Mouse (Mus musculus) kidney, embryonic 16.5 days (tissue): ENCODE data around the gene Krtap29-1. TPM values are rescaled to one million over a fixed set of nuclear protein-coding genes. Genes with fewer than 3 reads are reported as not detected.

Source experiments
- ATAC-seq: fragments of 200-750 bp; cut with Nextera tagmentation; 2 replicates; pipeline ENCODE4 v1.8.0; 2017; ENCODE audit warnings: moderate TSS enrichment; ENCODE audit not compliant: low FRiP score, low TSS enrichment
- H3K27ac ChIP-seq: fragments of 300-500 bp; sonication (generic); 2 replicates; pipeline ENCODE4 v1.5.1; 2014; ENCODE audit warnings: low read length
- H3K27me3 ChIP-seq: fragments of 300-500 bp; sonication (generic); 2 replicates; pipeline ENCODE4 v1.6.1; 2014; ENCODE audit warnings: low read length, control low read depth, mixed read lengths; ENCODE audit not compliant: insufficient read depth
- H3K36me3 ChIP-seq: fragments of 300-500 bp; sonication (generic); 2 replicates; pipeline ENCODE4 v1.6.1; 2014; ENCODE audit warnings: low read length, control low read depth, mixed read lengths; ENCODE audit not compliant: insufficient read depth
- H3K4me1 ChIP-seq: fragments of 300-500 bp; sonication (generic); 2 replicates; pipeline ENCODE4 v1.6.1; 2014; ENCODE audit warnings: low read length, control low read depth, mixed read lengths; ENCODE audit not compliant: insufficient read depth
- H3K4me2 ChIP-seq: fragments of 300-500 bp; sonication (generic); replicated peaks from 2 replicates; pipeline ENCODE4 v1.6.1; 2014; ENCODE audit warnings: low read depth, low read length
- H3K4me3 ChIP-seq: fragments of 300-500 bp; sonication (generic); 2 replicates; pipeline ENCODE4 v1.5.1; 2014; ENCODE audit warnings: mild to moderate bottlenecking, low read length
- H3K9ac ChIP-seq: fragments of 300-500 bp; sonication (generic); replicated peaks from 2 replicates; pipeline ENCODE4 v1.6.1; 2014; ENCODE audit warnings: low read length
- H3K9me3 ChIP-seq: fragments of 300-500 bp; sonication (generic); 2 replicates; pipeline ENCODE4 v1.6.1; 2016; ENCODE audit warnings: low read length, control low read depth
- WGBS: fragments of 180-500 bp; shearing (Covaris S2); extraction: QIAGEN DNeasy Blood & Tissue Kit; methylation state at CpG from one replicate; pipeline ENCODE4 v1.1.7; 2014; 5-methylcytosine and 5-hydroxymethylcytosine counted together
- polyA plus RNA-seq: library from polyadenylated mRNA; unstranded; fragments of >200 nt; fragmentation: Nextera tagmentation; extraction: Ambion mirVana; gene quantifications from 2 replicates; pipeline ENCODE4 v1.2.1, GENCODE M21; 2015

Krtap29-1 gene
- polyA plus RNA-seq = not detected in 2 replicates

DNA sequence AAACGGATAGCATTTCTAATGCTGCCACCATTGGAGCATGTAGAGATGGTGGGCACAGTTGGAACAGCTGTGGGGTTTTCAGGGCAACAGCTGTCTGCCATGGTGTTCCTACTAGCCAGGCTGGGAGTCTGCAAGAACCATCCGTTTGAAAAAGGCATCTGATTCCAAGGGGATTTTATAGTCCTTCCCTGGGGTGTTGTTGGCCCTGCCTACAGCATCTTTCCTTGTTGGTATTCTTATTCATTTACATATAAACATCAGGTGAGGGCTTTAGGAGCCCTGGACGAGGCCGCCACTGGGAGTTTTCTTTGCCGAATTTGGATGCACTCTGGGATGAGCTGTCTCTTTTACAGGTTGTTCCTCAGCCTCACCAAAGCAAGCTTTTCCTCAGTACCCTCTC lies at the start of gene Krtap29-1:
TSS of gene Krtap29-1 (minus strand) at position 101 of the 400 bp plus-strand sequence.
- 59% methylated on average over 5 of the region's 5 CpGs for WGBS
- H3K4me1 ChIP-seq = no peaks in the 10 kb centered on the region
- H3K4me3 ChIP-seq = no peak within 1 kb of the TSS
- no peak within 1 kb of the TSS for H3K4me2 ChIP-seq
- no peaks in the 10 kb centered on the region for H3K27me3 ChIP-seq
- no peak within 1 kb of the TSS for H3K9ac ChIP-seq
- H3K27ac ChIP-seq = no peak within 1 kb of the TSS
- no peaks in the 10 kb centered on the region for H3K9me3 ChIP-seq
- no peaks in the 10 kb centered on the region for H3K36me3 ChIP-seq
- no peak for ATAC-seq

DNA sequence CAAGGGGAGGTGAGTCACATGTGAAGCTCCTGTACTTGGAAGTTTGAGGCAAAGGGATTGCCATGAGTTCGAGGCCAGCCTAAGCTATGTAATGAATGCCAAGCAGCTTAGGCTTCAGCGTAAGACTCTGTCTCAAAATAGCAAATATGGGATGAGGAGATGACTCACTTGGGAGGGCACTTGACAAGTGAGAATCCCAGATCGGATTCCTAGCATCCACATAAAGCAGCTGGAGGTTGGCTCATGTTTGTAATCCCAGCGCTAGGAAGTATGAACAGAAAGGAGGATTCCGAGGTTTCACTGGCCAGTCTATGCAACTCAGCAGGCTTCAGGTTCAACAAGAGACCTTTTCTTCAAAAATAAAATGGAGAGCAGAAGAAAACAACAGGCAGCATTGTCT lies 42.6 kb upstream of the Krtap29-1 start:
- Histone ChIP-seq H3K4me1 (no peaks in the 10 kb centered on the region), H3K4me3 (no peak overlapping the region), H3K27ac (no peak overlapping the region), H3K9me3 (no peaks in the 10 kb centered on the region), H3K36me3 (no peaks in the 10 kb centered on the region), H3K9ac (no peak overlapping the region), H3K27me3 (no peaks in the 10 kb centered on the region), H3K4me2 (no peak overlapping the region)
- WGBS = 73% methylated on average over 5 of the region's 5 CpGs
- no peak for ATAC-seq

GRCm38 (mm10) chr11:100019466-100019865 lies 40.6 kb upstream of the Krtap29-1 start:
- ATAC-seq = no peak
- no peak overlapping the region for H3K27ac ChIP-seq
- no peaks in the 10 kb centered on the region for H3K9me3 ChIP-seq
- no peak overlapping the region for H3K9ac ChIP-seq
- H3K4me3 ChIP-seq = no peak overlapping the region
- H3K4me2 ChIP-seq = no peak overlapping the region
- no peaks in the 10 kb centered on the region for H3K27me3 ChIP-seq
- no peaks in the 10 kb centered on the region for H3K4me1 ChIP-seq
- H3K36me3 ChIP-seq = no peaks in the 10 kb centered on the region
- 63% methylated on average over 1 of the region's 1 CpGs for WGBS

DNA sequence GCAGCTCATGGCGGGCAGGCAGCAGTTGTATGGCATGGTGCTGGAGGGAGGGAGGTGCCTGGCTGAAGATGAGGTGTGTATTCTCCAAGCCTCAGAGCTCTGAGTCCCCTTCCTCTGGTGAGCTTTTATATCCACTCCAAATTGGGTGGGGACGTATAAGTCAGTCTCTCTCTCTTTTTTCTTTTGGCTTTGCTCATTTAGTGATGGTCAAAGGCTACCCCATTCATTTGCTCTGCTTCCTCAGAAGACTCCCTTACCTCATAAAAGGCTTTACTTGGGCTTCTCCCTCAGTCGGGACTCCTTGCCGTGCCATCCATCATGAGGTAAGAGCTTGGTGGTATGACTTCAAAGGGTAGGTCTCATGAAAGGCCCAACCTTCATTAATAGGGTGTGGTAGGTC lies 37.3 kb upstream of the Krtap29-1 start, which contains the start of gene Krt33a:
TSS of gene Krt33a (minus strand) at position 101 of the 400 bp plus-strand sequence.
- Histone ChIP-seq H3K36me3 (no peaks in the 10 kb centered on the region), H3K4me3 (no peak within 1 kb of the TSS), H3K9me3 (no peaks in the 10 kb centered on the region), H3K27ac (no peak within 1 kb of the TSS), H3K4me2 (no peak within 1 kb of the TSS), H3K27me3 (no peaks in the 10 kb centered on the region), H3K9ac (no peak within 1 kb of the TSS), H3K4me1 (no peaks in the 10 kb centered on the region)
- no peak for ATAC-seq
- 74% methylated on average over 4 of the region's 4 CpGs for WGBS

- no peak overlapping the region for H3K4me2 ChIP-seq
- no peak for ATAC-seq
- H3K4me1 ChIP-seq = no peaks in the 10 kb centered on the region
- WGBS = 56% methylated on average over 4 of the region's 4 CpGs
- no peak overlapping the region for H3K4me3 ChIP-seq
- no peak overlapping the region for H3K9ac ChIP-seq
- no peaks in the 10 kb centered on the region for H3K36me3 ChIP-seq
- H3K9me3 ChIP-seq = no peaks in the 10 kb centered on the region
- H3K27me3 ChIP-seq = no peaks in the 10 kb centered on the region
- no peak overlapping the region for H3K27ac ChIP-seq
Observed at GRCm38 (mm10) chr11:100013691-100014171, 34.9 kb upstream of the Krtap29-1 start.

DNA sequence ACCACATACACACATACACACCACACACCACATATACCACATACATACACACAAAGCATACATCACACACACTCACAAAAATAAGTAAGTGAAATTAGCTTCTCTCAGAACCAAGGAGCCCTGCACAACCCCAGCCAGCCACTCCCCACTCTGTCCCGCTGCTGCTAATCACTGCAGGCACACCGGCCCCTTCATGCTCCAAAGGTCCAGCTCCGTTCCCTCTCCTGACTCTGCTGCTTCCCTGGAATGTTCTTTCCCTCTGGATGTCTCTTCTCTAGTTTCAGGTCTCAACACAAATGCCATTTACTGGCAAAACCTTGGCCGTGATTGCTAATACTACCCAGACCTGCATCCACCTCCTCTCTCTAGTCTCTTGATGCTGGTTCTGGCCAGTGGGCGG lies 31.8 kb upstream of the Krtap29-1 start:
- no peaks in the 10 kb centered on the region for H3K27me3 ChIP-seq
- 45% methylated on average over 5 of the region's 5 CpGs for WGBS
- H3K4me3 ChIP-seq = no peak overlapping the region
- no peaks in the 10 kb centered on the region for H3K36me3 ChIP-seq
- no peaks in the 10 kb centered on the region for H3K4me1 ChIP-seq
- no peak overlapping the region for H3K27ac ChIP-seq
- no peaks in the 10 kb centered on the region for H3K9me3 ChIP-seq
- ATAC-seq = peak; percentile 57; the same call in 1 of the 2 replicates
- H3K9ac ChIP-seq = no peak overlapping the region
- no peak overlapping the region for H3K4me2 ChIP-seq

DNA sequence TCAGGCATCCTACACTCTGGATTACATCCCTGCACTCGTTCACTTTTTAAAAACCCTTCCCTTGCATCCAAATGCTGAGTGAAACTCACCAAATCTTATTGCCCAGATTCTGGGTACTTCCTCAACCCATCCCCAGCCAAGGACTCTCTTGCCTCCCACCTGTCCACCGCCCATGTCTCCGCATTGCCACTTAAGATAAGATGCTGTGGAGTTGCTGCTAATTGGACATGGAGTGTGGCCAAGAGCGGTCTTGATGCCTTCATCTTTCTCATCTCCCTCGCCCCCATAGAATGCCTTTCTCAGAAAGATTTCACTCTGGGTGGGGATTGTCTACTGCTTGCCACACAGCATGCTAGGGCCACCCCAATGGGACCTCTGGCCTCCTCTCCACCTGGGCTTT lies 29.5 kb upstream of the Krtap29-1 start:
- WGBS = 92% methylated on average over 5 of the region's 5 CpGs
- no peak for ATAC-seq
- no peak overlapping the region for H3K4me2 ChIP-seq

GRCm38 (mm10) chr11:100006624-100007023 lies 27.8 kb upstream of the Krtap29-1 start:
- 60% methylated on average over 3 of the region's 3 CpGs for WGBS

More for the DNA sequence above, 29.5 kb upstream of the Krtap29-1 start:
- H3K27ac ChIP-seq = no peak overlapping the region
- H3K27me3 ChIP-seq = no peaks in the 10 kb centered on the region
- H3K9me3 ChIP-seq = no peaks in the 10 kb centered on the region
- no peak overlapping the region for H3K9ac ChIP-seq
- H3K4me3 ChIP-seq = no peak overlapping the region
- no peaks in the 10 kb centered on the region for H3K4me1 ChIP-seq
- H3K36me3 ChIP-seq = no peaks in the 10 kb centered on the region

DNA sequence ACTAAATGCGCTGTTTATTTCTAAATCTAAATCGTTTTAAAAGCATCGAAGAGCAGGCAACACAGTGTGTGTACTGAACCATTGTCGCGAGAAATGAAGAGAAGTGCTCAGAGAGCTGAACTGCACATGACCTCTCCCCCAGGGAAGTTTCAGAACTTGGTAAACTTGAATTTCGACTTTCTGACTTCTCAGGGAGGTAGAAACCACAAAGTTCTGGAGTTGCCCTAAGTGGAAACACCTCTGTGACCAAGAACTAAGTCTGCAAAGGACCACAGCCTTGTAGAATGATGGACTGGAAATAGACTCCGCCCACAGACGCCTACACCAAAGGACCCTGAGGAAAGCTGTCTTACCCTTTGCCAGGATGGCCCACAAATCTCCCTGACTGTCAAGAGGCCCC lies 27.1 kb upstream of the Krtap29-1 start:
- no peaks in the 10 kb centered on the region for H3K36me3 ChIP-seq
- H3K27me3 ChIP-seq = no peaks in the 10 kb centered on the region
- H3K4me2 ChIP-seq = no peak overlapping the region
- H3K9ac ChIP-seq = no peak overlapping the region
- no peaks in the 10 kb centered on the region for H3K4me1 ChIP-seq
- H3K9me3 ChIP-seq = no peaks in the 10 kb centered on the region
- H3K27ac ChIP-seq = peak overlapping the region; percentile 52
- ATAC-seq = no peak
- H3K4me3 ChIP-seq = no peak overlapping the region
- WGBS = 68% methylated on average over 8 of the region's 8 CpGs

More at GRCm38 (mm10) chr11:100006624-100007023, 27.8 kb upstream of the Krtap29-1 start:
- no peak overlapping the region for H3K4me3 ChIP-seq
- no peak for ATAC-seq
- H3K4me2 ChIP-seq = no peak overlapping the region
- no peak overlapping the region for H3K27ac ChIP-seq
- H3K9me3 ChIP-seq = no peaks in the 10 kb centered on the region
- no peaks in the 10 kb centered on the region for H3K36me3 ChIP-seq
- H3K9ac ChIP-seq = no peak overlapping the region
- no peaks in the 10 kb centered on the region for H3K27me3 ChIP-seq
- H3K4me1 ChIP-seq = no peaks in the 10 kb centered on the region

GRCm38 (mm10) chr11:100004846-100005245 lies 26.0 kb upstream of the Krtap29-1 start:
- Histone ChIP-seq H3K36me3 (no peaks in the 10 kb centered on the region), H3K4me2 (no peak overlapping the region), H3K4me1 (no peaks in the 10 kb centered on the region), H3K27ac (no peak overlapping the region), H3K27me3 (no peaks in the 10 kb centered on the region), H3K4me3 (no peak overlapping the region), H3K9ac (no peak overlapping the region), H3K9me3 (no peaks in the 10 kb centered on the region)
- no peak for ATAC-seq
- WGBS = 25% methylated on average over 6 of the region's 6 CpGs
